Mouse (Mus musculus) liver, embryonic 14.5 days (tissue): ENCODE results near the gene Kif1a.

Source experiments
- CTCF ChIP-seq: IDR thresholded peaks from 2 replicates; pipeline ENCODE4 v1.5.1; 2016; ENCODE audit warnings: antibody characterized with exemption, low read depth, control low read depth
- EP300 ChIP-seq: IDR thresholded peaks from 2 replicates; pipeline ENCODE4 v1.6.1; 2016; ENCODE audit warnings: antibody characterized with exemption, low read depth

GRCm38 (mm10) chr1:93070881-93071280 lies 30.9 kb downstream of the Kif1a start:
- TF ChIP-seq EP300 (no peak), CTCF (no peak)
